Mouse (Mus musculus): ENCODE data around the gene Gm9495. TPM values are rescaled to one million over a fixed set of nuclear protein-coding genes. Genes with fewer than 3 reads are reported as not detected.
"Not testable (repeated sequence)": the region's sequence is repeated elsewhere in the genome, so short reads cannot be mapped to it uniquely, and the experiment has no call there.

The Gm9495 gene
- not detected in 2 replicates for polyA plus RNA-seq (2015; fragmentation: Nextera tagmentation; extraction: Ambion mirVana)

DNA sequence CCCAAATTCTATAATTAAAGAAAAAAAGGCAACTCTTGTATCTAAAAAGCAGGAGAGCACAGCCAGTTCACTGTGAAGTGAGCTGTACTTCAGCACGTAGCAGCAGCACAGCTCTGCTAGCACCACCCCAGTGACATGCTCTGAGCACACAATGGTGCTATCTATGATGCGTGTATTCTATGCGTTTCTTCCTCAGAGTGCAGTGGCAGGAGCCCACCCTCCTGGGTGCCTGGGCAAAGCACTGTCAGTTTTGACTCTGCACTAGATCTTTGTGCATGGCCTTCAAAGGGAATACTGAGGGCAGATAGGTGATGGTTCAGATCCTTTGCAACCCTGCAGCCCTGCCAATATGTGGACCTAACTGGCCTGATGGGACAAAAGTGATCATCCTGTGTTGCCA, at the start of gene Gm9495:
Gene Gm9495 (minus strand): TSS at position 101 of the 400 bp plus-strand sequence.
- 93% methylated on average over 2 of the region's 3 CpGs for WGBS

DNA sequence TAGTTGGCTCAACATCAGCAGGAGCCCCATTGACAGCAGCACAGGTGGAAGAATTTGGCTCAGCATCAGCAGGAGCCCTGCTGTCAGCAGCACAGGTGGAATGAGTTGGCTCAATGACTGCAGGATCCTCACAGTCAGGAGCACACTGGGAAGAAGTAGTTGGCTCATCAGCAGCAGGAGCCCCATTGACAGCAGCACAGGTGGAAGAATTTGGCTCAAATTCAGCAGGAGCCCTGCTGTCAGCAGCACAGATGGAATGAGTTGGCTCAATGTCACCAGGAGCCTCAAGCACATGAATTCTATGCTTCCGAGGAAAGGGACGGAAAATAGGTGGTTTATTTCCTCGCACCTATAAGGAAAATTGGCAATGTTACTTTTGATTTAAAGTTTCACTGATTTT, 21.6 kb upstream of the Gm9495 start:
- not testable (repeated sequence) for H3K4me1 ChIP-seq; H3K9ac ChIP-seq; H3K36me3 ChIP-seq (replicated peaks); H3K4me3 ChIP-seq; ATAC-seq (replicated peaks); H3K4me2 ChIP-seq; H3K9me3 ChIP-seq; H3K27ac ChIP-seq; H3K27me3 ChIP-seq (replicated peaks)
- WGBS: 80% methylated on average over 3 of the region's 3 CpGs

More for the DNA sequence above, at the start of gene Gm9495:
- not testable (repeated sequence) for H3K4me2 ChIP-seq; H3K36me3 ChIP-seq (replicated peaks); H3K9me3 ChIP-seq; ATAC-seq (replicated peaks); H3K4me1 ChIP-seq; H3K27ac ChIP-seq; H3K4me3 ChIP-seq; H3K27me3 ChIP-seq (replicated peaks); H3K9ac ChIP-seq

DNA sequence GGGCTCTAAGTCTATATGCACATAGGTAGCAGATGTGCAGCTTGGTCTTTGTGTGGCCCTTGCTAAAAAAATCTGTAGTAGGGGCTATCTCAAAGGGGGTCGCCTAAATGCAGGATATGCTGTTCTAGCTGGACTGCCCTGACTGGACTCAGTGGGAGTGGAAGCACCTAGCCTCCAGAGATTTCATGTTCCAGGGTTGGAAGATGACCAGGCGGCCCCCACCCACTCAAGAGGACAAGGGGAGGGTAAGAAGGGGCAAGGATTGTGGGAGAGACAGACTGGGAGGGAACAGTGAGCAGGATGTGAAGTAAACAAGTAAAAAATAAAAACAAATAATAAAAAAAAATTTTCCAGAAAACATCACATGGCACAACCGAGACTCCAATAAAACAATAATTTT, 33.3 kb downstream of the Gm9495 start:
- H3K27me3 ChIP-seq (replicated peaks); H3K9me3 ChIP-seq; H3K27ac ChIP-seq; H3K4me2 ChIP-seq; H3K4me3 ChIP-seq; ATAC-seq (replicated peaks); H3K9ac ChIP-seq; H3K36me3 ChIP-seq (replicated peaks); H3K4me1 ChIP-seq: not testable (repeated sequence)
- WGBS: 76% methylated on average over 3 of the region's 3 CpGs

DNA sequence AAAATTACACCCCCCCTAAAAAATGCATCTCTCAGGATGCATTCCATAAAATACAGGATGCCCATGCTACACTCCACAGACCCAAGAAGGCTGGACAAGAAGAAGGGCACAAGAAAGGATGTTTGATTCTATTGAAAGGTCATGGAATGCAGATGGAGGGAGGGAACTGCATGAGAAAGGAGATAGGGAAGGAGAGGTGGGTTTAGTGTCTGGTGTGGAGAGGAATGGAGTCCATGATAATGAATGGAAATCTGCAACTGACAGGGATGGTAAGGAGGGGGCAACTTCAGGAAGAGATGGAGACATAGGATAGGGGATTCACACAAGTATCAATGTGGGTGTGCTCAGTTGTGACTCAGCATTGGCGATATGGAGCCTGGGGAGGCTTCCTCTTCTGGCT, 39.0 kb downstream of the Gm9495 start:
- Histone ChIP-seq H3K36me3 (replicated peaks) (no peaks in the 10 kb centered on the region), H3K4me3 (no peak overlapping the region), H3K9me3 (no peaks in the 10 kb centered on the region), H3K9ac (no peak overlapping the region), H3K4me1 (no peaks in the 10 kb centered on the region), H3K27me3 (replicated peaks) (no peaks in the 10 kb centered on the region), H3K27ac (no peak overlapping the region), H3K4me2 (no peak overlapping the region)
- ATAC-seq (replicated peaks): no peak
- WGBS: 95% methylated on average over 1 of the region's 1 CpGs

DNA sequence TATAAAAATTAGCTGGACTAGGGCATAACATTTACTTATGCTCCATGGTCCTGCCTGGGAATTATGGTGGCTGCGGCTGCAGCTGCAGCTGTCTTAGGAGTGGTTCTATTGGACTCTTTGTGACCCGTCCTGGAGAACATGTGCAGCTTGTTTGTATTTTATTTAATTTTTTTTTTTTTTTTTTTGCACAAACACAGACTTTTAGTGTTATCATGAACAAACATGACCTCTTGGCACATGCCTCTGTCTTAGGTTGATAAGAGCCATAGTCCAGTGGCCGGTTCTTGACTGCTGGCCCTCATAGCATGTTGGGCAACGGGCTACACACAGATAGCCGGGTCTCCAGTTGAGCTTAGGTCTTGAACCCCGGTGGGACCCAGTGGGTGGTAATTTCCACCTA, 48.6 kb downstream of the Gm9495 start:
- peaks cover 1% of the 10 kb centered on the region; the same call in 1 of the 2 replicates for H3K4me1 ChIP-seq
- WGBS: 92% methylated on average over 6 of the region's 6 CpGs
- H3K4me3 ChIP-seq: no peak overlapping the region
- no peak overlapping the region for H3K9ac ChIP-seq
- no peak overlapping the region for H3K4me2 ChIP-seq
- H3K9me3 ChIP-seq: no peaks in the 10 kb centered on the region
- ATAC-seq (replicated peaks): no peak
- H3K27ac ChIP-seq: no peak overlapping the region
- H3K36me3 ChIP-seq (replicated peaks): no peaks in the 10 kb centered on the region
- no peaks in the 10 kb centered on the region for H3K27me3 ChIP-seq (replicated peaks)

DNA sequence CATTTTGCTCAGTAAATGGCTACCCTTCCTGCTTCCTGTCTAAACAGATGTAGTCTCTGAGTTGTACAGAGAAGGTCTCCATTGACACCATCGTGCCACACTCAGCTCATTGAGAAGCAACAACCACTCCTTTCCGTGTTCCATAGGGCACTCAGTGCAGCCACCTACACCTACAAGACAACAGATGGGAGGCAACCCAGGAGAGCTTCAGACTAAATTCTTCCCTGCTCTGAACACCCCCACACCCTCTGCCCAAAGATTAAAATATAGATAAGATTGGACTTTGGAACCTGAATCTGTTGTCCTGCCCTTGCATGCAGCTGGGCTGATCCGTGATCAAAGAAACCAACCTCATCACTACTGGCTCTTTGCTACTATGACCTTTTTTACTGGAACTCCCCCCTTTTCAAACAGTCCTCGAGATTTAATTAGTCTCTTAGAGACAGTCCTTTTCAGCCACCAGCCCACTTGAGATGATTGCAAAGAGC, 53.4 kb downstream of the Gm9495 start:
- no peak for ATAC-seq (replicated peaks)

DNA sequence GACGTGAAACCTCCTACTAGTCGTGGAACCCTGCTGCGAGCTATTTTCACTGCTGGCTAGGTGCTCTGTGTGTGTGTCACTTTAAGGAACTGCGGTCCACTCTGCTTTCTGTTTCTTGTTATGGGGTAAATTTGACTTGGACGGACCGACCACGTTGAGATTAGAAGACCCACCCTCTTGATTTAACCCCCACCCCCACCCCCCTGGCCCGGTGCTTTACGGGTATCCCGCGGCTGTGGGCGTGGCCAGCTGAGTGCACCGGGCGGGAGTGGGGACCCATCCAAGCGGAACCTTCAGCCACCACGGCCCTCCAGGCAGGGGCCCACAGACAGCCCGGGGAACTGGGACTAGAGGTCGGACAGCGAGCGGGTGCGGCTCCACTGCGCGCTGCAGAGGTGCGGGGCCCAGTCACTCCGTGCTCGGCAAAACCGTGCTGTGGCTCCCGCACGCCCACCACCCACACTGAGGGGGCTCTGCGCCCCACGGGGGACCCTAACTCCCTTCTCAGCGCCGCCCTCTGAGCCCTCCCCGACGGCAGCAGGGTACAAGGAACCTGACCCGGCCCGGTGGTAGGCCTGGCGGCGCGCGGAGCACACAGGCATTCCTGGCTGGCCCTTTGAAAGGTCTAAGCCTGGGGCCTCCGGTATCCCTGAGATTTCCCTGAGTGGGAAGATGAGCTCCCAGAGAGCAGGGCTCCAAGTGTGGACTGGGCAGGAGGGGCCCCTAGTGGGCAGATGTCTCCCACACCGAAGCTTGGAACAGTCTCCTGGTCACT, 54.0 kb downstream of the Gm9495 start:
- ATAC-seq (replicated peaks): peak; percentile 34
- no peak overlapping the region for H3K27ac ChIP-seq

More for the DNA sequence above, 53.4 kb downstream of the Gm9495 start:
- H3K9ac ChIP-seq: peak overlapping the region; percentile 56; the same call in 1 of the 2 replicates
- H3K27ac ChIP-seq: no peak overlapping the region
- H3K4me2 ChIP-seq: peak overlapping the region; percentile 78
- peak overlapping the region; percentile 51 for H3K4me3 ChIP-seq
- H3K27me3 ChIP-seq (replicated peaks): no peaks in the 10 kb centered on the region
- H3K4me1 ChIP-seq: peaks cover 7% of the 10 kb centered on the region; the same call in 1 of the 2 replicates
- WGBS: 64% methylated on average over 4 of the region's 4 CpGs
- H3K9me3 ChIP-seq: no peaks in the 10 kb centered on the region
- no peaks in the 10 kb centered on the region for H3K36me3 ChIP-seq (replicated peaks)

DNA sequence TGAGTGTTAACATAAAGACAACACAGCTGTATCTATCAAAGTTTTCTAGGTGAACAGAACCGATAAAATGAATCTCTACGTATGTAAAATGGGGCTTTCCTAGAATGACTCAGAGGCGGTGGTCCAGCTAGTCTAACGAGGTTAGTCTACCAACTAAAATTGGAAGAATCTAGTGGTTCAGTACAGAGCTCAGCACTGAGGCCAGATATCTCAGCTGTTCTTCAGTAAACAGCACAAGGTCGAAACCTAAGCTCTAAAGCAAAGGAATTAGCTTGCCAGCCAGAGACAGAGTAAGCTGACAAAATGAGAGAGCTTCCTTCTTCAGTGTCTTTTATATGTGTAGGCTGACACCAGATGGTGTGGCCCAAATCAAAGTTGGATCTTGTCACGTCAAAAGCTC, 57.2 kb downstream of the Gm9495 start:
- Histone ChIP-seq H3K9ac (no peak overlapping the region), H3K9me3 (peaks cover 2% of the 10 kb centered on the region; the same call in 1 of the 2 replicates), H3K27me3 (replicated peaks) (no peaks in the 10 kb centered on the region), H3K4me1 (peaks cover 17% of the 10 kb centered on the region), H3K4me3 (no peak overlapping the region), H3K27ac (no peak overlapping the region), H3K36me3 (replicated peaks) (no peaks in the 10 kb centered on the region), H3K4me2 (peak overlapping the region; percentile 63; the same call in 1 of the 2 replicates)
- 80% methylated on average over 6 of the region's 6 CpGs for whole genome bisulfite sequencing
- ATAC-seq (replicated peaks): no peak

More for the DNA sequence above, 54.0 kb downstream of the Gm9495 start:
- Histone ChIP-seq H3K27me3 (replicated peaks) (no peaks in the 10 kb centered on the region), H3K36me3 (replicated peaks) (no peaks in the 10 kb centered on the region), H3K4me3 (peak overlapping the region; percentile 51), H3K9ac (peak overlapping the region; percentile 56), H3K4me1 (peaks cover 13% of the 10 kb centered on the region), H3K9me3 (no peaks in the 10 kb centered on the region), H3K4me2 (peak overlapping the region; percentile 78)
- WGBS: 11% methylated on average over 43 of the region's 43 CpGs

DNA sequence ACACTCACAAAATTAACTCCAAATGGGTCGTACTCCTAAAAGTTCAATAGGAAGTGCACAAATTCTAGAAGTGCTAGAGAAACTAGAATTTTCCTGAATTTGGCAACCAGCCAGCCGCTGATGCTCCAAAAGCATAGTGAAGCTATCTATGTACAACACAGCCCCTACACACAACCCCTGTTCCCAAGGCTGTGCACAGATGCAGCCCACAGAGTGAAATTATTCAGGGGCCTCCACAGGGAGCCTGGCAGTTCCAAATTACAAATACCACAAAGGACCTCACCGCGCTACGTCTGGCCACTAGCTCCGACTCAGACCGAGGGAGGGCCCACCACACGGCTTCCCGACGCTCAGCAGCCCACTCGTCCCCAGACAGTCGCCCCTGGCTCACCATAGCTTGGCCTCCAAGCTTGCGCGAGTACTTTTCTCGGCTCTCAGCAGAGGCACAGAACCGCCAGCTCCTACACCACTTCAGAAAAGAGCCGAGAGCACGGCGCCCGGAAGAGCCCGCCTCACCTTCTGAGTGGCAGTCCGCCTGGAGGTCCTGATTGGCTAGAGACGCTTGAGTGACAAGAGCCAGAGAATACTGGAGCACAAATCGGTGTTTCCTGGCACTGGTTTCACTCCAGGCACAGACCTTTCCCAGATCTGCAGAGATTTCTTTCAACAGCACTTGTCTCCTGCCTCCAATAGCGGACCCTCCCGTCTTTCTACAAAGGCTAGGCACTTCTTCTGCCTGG, 58.1 kb downstream of the Gm9495 start:
- peak; percentile 99 for ATAC-seq (replicated peaks)
- Histone ChIP-seq H3K4me3 (peak overlapping the region; percentile 90), H3K36me3 (replicated peaks) (0 out of 2 replicates have a peak, but pooled peaks cover 3% of the 10 kb centered on the region), H3K9ac (peak overlapping the region; percentile 93), H3K27ac (peak overlapping the region; percentile 97), H3K27me3 (replicated peaks) (no peaks in the 10 kb centered on the region), H3K4me2 (peak overlapping the region; percentile 63), H3K9me3 (peaks cover 6% of the 10 kb centered on the region), H3K4me1 (peaks cover 17% of the 10 kb centered on the region)
- WGBS: 1% methylated on average over 26 of the region's 26 CpGs

DNA sequence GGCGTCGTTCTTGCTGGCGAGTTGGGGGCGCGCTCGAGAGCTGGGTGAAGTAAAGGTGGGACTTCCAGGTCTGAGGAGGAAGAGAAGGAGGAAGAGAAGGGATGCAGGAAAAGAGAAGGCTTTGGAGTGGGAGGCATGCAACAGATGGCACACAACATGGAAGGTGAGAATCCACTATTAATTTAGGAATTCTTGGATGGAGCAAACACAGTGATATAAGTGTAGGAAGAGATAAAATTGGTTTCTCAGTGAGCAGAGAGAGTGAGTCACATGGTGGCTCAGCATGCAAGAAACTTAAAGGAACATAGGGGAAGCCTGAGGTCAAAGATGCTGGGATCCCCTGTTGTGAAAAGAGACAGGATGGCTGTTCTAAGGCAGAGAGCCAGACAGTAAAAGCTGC, 69.0 kb downstream of the Gm9495 start:
- no peak overlapping the region for H3K9ac ChIP-seq
- H3K4me1 ChIP-seq: no peaks in the 10 kb centered on the region
- H3K9me3 ChIP-seq: peaks cover 32% of the 10 kb centered on the region
- peaks cover 17% of the 10 kb centered on the region for H3K36me3 ChIP-seq (replicated peaks)
- ATAC-seq (replicated peaks): no peak
- 95% methylated on average over 6 of the region's 6 CpGs for WGBS
- no peak overlapping the region for H3K4me2 ChIP-seq
- no peak overlapping the region for H3K27ac ChIP-seq
- no peaks in the 10 kb centered on the region for H3K27me3 ChIP-seq (replicated peaks)
- no peak overlapping the region for H3K4me3 ChIP-seq

Measured in midbrain, embryonic 15.5 days (tissue).